8 mouse cellular contexts compared by ENCODE assay signal in genomic region chr19:5139640-5140039, GRCm38 (mm10). TPM values are rescaled to one million over a fixed set of nuclear protein-coding genes. Genes with fewer than 3 reads are reported as not detected.
DNase-seq lines count a peak whose midpoint lies in the region; ATAC-seq lines count a peak whose summit lies in the region.

No protein-coding gene starts in this region.

- intact Hi-C loops in gastrocnemius, postnatal 14 days (cut with DNase I; ENCODE audit: low total_unique reads), result loop anchor here (2.0 to 5.0 kb wide), 2 partner anchors 23 to 47 kb away; no protein-coding TSS in a partner anchor

- peak; percentile 37 for DNase-seq in heart, adult 8-10 months (ENCODE audit: low spot score)
- DNase-seq in heart, adult 11 months, result no peak
- peak; percentile 24 for DNase-seq in MEL-GATA-1-ER (ENCODE audit: extremely low read depth, low read depth)
- peak; percentile 83 to 90 for DNase-seq in cerebellum, postnatal 25 days
- peak; percentile 21 for DNase-seq in gastrocnemius, postnatal 14 days
- peak; percentile 51 for DNase-seq in layer of hippocampus, adult 9-11 months
- peak; percentile 12 for DNase-seq in spleen, adult 12 weeks (ENCODE audit: low spot score)

- peak; percentile 45; the same call in 1 of the 2 replicates for ATAC-seq in megakaryocyte-erythroid progenitor cell, adult 5-6 weeks (replicated peaks; ENCODE audit: low FRiP score, low TSS enrichment, poor library complexity, severe bottlenecking)

RNA-seq across cellular contexts. Expression of gene Klc2, which starts 21.3 kb away (rescaled TPM):
- total RNA-seq in heart, adult 8-10 months (2022), result 10 to 100 TPM; 52.1 to 60.3 (median 58.6) TPM
- total RNA-seq in gastrocnemius, postnatal 14 days (2021), result 10 to 100 TPM; 32.1 to 34.3 TPM
- 3.0 and 15.3 TPM in 2 replicates for total RNA-seq in megakaryocyte-erythroid progenitor cell, adult 5-6 weeks (2014; fragmentation: Nextera tagmentation)
- total RNA-seq in megakaryocyte-erythroid progenitor cell, adult 5-6 weeks (2017), result 2.3 and 8.0 TPM in 2 replicates

RNA-seq across cellular contexts. Expression of gene Rab1b, which starts 32.8 kb away (rescaled TPM):
- 100 to 1,000 TPM; 185 to 214 (median 210) TPM for total RNA-seq in heart, adult 8-10 months (2022)
- total RNA-seq in gastrocnemius, postnatal 14 days (2021), result 100 to 1,000 TPM; 113 to 119 TPM
- total RNA-seq in megakaryocyte-erythroid progenitor cell, adult 5-6 weeks (2014; fragmentation: Nextera tagmentation), result 58.7 and 83.3 TPM in 2 replicates
- total RNA-seq in megakaryocyte-erythroid progenitor cell, adult 5-6 weeks (2017), result 47.0 and 47.5 TPM in 2 replicates

RNA-seq across cellular contexts. Expression of gene Cnih2, which starts 41.3 kb away (rescaled TPM):
- total RNA-seq in heart, adult 8-10 months (2022), result under 1 TPM in 2 of 4 experiments, not detected in 2; 0.19 to 0.27 TPM
- total RNA-seq in gastrocnemius, postnatal 14 days (2021), result under 1 TPM; 0.14 to 0.40 TPM
- 0.66 TPM in 1 of 2 replicates, not detected in the other for total RNA-seq in megakaryocyte-erythroid progenitor cell, adult 5-6 weeks (2014; fragmentation: Nextera tagmentation)
- not detected in 2 replicates for total RNA-seq in megakaryocyte-erythroid progenitor cell, adult 5-6 weeks (2017)

RNA-seq across cellular contexts. Expression of gene Yif1a, which starts 51.3 kb away (rescaled TPM):
- total RNA-seq in heart, adult 8-10 months (2022), result 100 to 1,000 TPM; 104 to 113 (median 111) TPM
- 10 to 100 TPM; 43.8 to 47.3 TPM for total RNA-seq in gastrocnemius, postnatal 14 days (2021)
- total RNA-seq in megakaryocyte-erythroid progenitor cell, adult 5-6 weeks (2014; fragmentation: Nextera tagmentation), result 38.6 and 43.4 TPM in 2 replicates
- total RNA-seq in megakaryocyte-erythroid progenitor cell, adult 5-6 weeks (2017), result 7.5 and 13.6 TPM in 2 replicates

RNA-seq across cellular contexts. Expression of gene Tmem151a, which starts 54.3 kb away (rescaled TPM):
- 1 to 10 TPM; 2.1 to 3.9 (median 3.2) TPM for total RNA-seq in heart, adult 8-10 months (2022)
- total RNA-seq in gastrocnemius, postnatal 14 days (2021), result under 1 TPM; 0.16 to 0.69 TPM
- 1.2 TPM in 1 of 2 replicates, not detected in the other for total RNA-seq in megakaryocyte-erythroid progenitor cell, adult 5-6 weeks (2014; fragmentation: Nextera tagmentation)
- not detected in 2 replicates for total RNA-seq in megakaryocyte-erythroid progenitor cell, adult 5-6 weeks (2017)
